Mouse (Mus musculus) limb, embryonic 14.5 days (tissue): ENCODE results near the gene Nomo1. TPM values are rescaled to one million over a fixed set of nuclear protein-coding genes. Genes with fewer than 3 reads are reported as not detected.

Experiments used
- ATAC-seq: fragments of 200-750 bp; cut with Nextera tagmentation; 2 replicates; pipeline ENCODE4 v1.8.0; 2017; ENCODE audit warnings: low read depth, moderate number of reproducible peaks, moderate TSS enrichment; ENCODE audit not compliant: low FRiP score
- DNase-seq: peaks from one replicate; pipeline ENCODE4 v3.0.0-alpha.2; 2015; ENCODE audit warnings: low spot score
- H3K27ac ChIP-seq: fragments of 300-500 bp; sonication (generic); replicated peaks from 2 replicates; pipeline ENCODE4 v1.5.1; 2014; ENCODE audit warnings: low read depth, mild to moderate bottlenecking, low read length, moderate library complexity, mixed read lengths
- H3K27me3 ChIP-seq: fragments of 300-500 bp; sonication (generic); 2 replicates; pipeline ENCODE4 v1.6.1; 2014; ENCODE audit warnings: low read length, mixed read lengths; ENCODE audit not compliant: control insufficient read depth, insufficient read depth
- H3K36me3 ChIP-seq: fragments of 300-500 bp; sonication (generic); 2 replicates; pipeline ENCODE4 v1.6.1; 2014; ENCODE audit warnings: mild to moderate bottlenecking, low read length, moderate library complexity, mixed read lengths; ENCODE audit not compliant: control insufficient read depth, insufficient read depth
- H3K4me1 ChIP-seq: fragments of 300-500 bp; sonication (generic); 2 replicates; pipeline ENCODE4 v1.6.1; 2014; ENCODE audit warnings: antibody characterized with exemption, low read length, mixed read lengths; ENCODE audit not compliant: control insufficient read depth, insufficient read depth
- H3K4me2 ChIP-seq: fragments of 300-500 bp; sonication (generic); replicated peaks from 2 replicates; pipeline ENCODE4 v1.6.1; 2014; ENCODE audit warnings: low read depth, mild to moderate bottlenecking, low read length, moderate library complexity; ENCODE audit not compliant: severe bottlenecking
- H3K4me3 ChIP-seq: fragments of 300-500 bp; sonication (generic); replicated peaks from 2 replicates; pipeline ENCODE4 v1.5.1; 2014; ENCODE audit warnings: low read length
- H3K9ac ChIP-seq: fragments of 300-500 bp; sonication (generic); 2 replicates; pipeline ENCODE4 v1.6.1; 2014; ENCODE audit warnings: mild to moderate bottlenecking, low read depth, low read length, moderate library complexity; ENCODE audit not compliant: severe bottlenecking
- H3K9me3 ChIP-seq: fragments of 300-500 bp; sonication (generic); 2 replicates; pipeline ENCODE4 v1.6.1; 2016; ENCODE audit warnings: low read length; ENCODE audit not compliant: control insufficient read depth
- POLR2A ChIP-seq: fragments of 200-500 bp; IDR thresholded peaks from 2 replicates; pipeline ENCODE4 v1.8.0; 2012; ENCODE audit warnings: inconsistent platforms, mild to moderate bottlenecking, moderate library complexity, borderline replicate concordance; ENCODE audit not compliant: insufficient read depth, insufficient read length; ENCODE audit errors: extremely low read depth
- WGBS: fragments of 180-500 bp; shearing (Covaris S2); extraction: QIAGEN DNeasy Blood & Tissue Kit; methylation state at CpG from one replicate; pipeline ENCODE4 v1.1.7; 2014; 5-methylcytosine and 5-hydroxymethylcytosine counted together
- polyA plus RNA-seq, 2 experiments: library from polyadenylated mRNA; depleted of rRNA in 1 of 2; stranded (reverse) in 1 of 2; unstranded in 1 of 2; fragments of >200 nt; fragmentation: Nextera tagmentation in 1 of 2; extraction: Ambion mirVana in 1 of 2; gene quantifications; 2 replicates each; pipeline versions ENCODE4 v1.2.1 to v1.2.3; 2012 to 2014

Nomo1 gene
- polyA plus RNA-seq, 2 experiments = 21.2 to 39.5 TPM

GRCm38 (mm10) chr7:46099682-46100081 is 66.2 kb downstream of the Nomo1 start:
- no peak overlapping the region for H3K4me3 ChIP-seq
- ATAC-seq = no peak
- no peak for DNase-seq
- TF ChIP-seq POLR2A = no peak
- H3K4me2 ChIP-seq = no peak overlapping the region
- WGBS = 82% methylated on average over 13 of the region's 13 CpGs
- H3K27me3 ChIP-seq = no peaks in the 10 kb centered on the region; the same call in 1 of the 2 replicates
- no peak overlapping the region for H3K9ac ChIP-seq
- no peaks in the 10 kb centered on the region for H3K9me3 ChIP-seq
- H3K4me1 ChIP-seq = no peaks in the 10 kb centered on the region
- no peaks in the 10 kb centered on the region for H3K36me3 ChIP-seq
- H3K27ac ChIP-seq = no peak overlapping the region

GRCm38 (mm10) chr7:46100563-46100962 is 67.1 kb downstream of the Nomo1 start, which contains the start of gene Kcnj11:
TSS of gene Kcnj11 (minus strand) at chr7:46100764.
- Histone ChIP-seq H3K4me2 (peak within 1 kb of the TSS; percentile 84), H3K4me1 (no peaks in the 10 kb centered on the region), H3K9ac (peak within 1 kb of the TSS; percentile 52), H3K36me3 (no peaks in the 10 kb centered on the region), H3K27me3 (no peaks in the 10 kb centered on the region; the same call in 1 of the 2 replicates), H3K27ac (no peak within 1 kb of the TSS), H3K4me3 (peak within 1 kb of the TSS; percentile 44), H3K9me3 (no peaks in the 10 kb centered on the region)
- DNase-seq (peak; percentile 84), ATAC-seq (peak; percentile 78)
- WGBS = 0% methylated on average over 32 of the region's 34 CpGs
- TF ChIP-seq POLR2A = no peak

GRCm38 (mm10) chr7:46103075-46103591 is 69.6 kb downstream of the Nomo1 start:
- DNase-seq = no peak
- no peaks in the 10 kb centered on the region for H3K36me3 ChIP-seq
- TF ChIP-seq POLR2A = no peak
- no peak overlapping the region for H3K9ac ChIP-seq
- no peaks in the 10 kb centered on the region; the same call in 1 of the 2 replicates for H3K27me3 ChIP-seq
- ATAC-seq = no peak
- WGBS = 81% methylated on average over 8 of the region's 8 CpGs
- H3K4me2 ChIP-seq = no peak overlapping the region
- H3K9me3 ChIP-seq = no peaks in the 10 kb centered on the region
- H3K4me1 ChIP-seq = no peaks in the 10 kb centered on the region
- H3K27ac ChIP-seq = no peak overlapping the region
- no peak overlapping the region for H3K4me3 ChIP-seq

- no peaks in the 10 kb centered on the region for H3K4me1 ChIP-seq
- no peak overlapping the region for H3K4me2 ChIP-seq
- no peak overlapping the region for H3K9ac ChIP-seq
- 66% methylated on average over 8 of the region's 8 CpGs for WGBS
- no peaks in the 10 kb centered on the region; the same call in 1 of the 2 replicates for H3K27me3 ChIP-seq
- H3K36me3 ChIP-seq = no peaks in the 10 kb centered on the region
- ATAC-seq (no peak), DNase-seq (no peak)
- TF ChIP-seq POLR2A = no peak
- H3K27ac ChIP-seq = no peak overlapping the region
- H3K9me3 ChIP-seq = no peaks in the 10 kb centered on the region
- H3K4me3 ChIP-seq = no peak overlapping the region
Measured at GRCm38 (mm10) chr7:46103771-46104170, 70.3 kb downstream of the Nomo1 start.

GRCm38 (mm10) chr7:46104256-46104915 is 70.9 kb downstream of the Nomo1 start:
- no peaks in the 10 kb centered on the region for H3K36me3 ChIP-seq
- H3K27ac ChIP-seq = no peak overlapping the region
- H3K27me3 ChIP-seq = no peaks in the 10 kb centered on the region; the same call in 1 of the 2 replicates
- H3K9me3 ChIP-seq = no peaks in the 10 kb centered on the region
- 83% methylated on average over 27 of the region's 27 CpGs for WGBS
- DNase-seq (no peak), ATAC-seq (no peak)
- H3K4me1 ChIP-seq = no peaks in the 10 kb centered on the region
- H3K9ac ChIP-seq = no peak overlapping the region
- no peak for TF ChIP-seq POLR2A
- no peak overlapping the region for H3K4me3 ChIP-seq
- H3K4me2 ChIP-seq = no peak overlapping the region
